Mouse (Mus musculus): ENCODE data around the gene Rtl1. TPM values are rescaled to one million over a fixed set of nuclear protein-coding genes. Genes with fewer than 3 reads are reported as not detected.

Rtl1 gene
- polyA plus RNA-seq, 1 experiment from 2014 or later = 0.53 TPM

- Histone ChIP-seq H3K27ac (replicated peaks) (peak overlapping the region; percentile 81), H3K36me3 (peaks cover 66% of the 10 kb centered on the region), H3K27me3 (ENCODE audit: low read depth, poor library complexity, severe bottlenecking) (peaks cover 33% of the 10 kb centered on the region), H3K4me3 (no peak overlapping the region), H3K9me3 (replicated peaks) (no peaks in the 10 kb centered on the region), H3K4me1 (peaks cover 94% of the 10 kb centered on the region)
- DNase-seq (ENCODE audit: low spot score) = no peak
- WGBS = 55% methylated on average over 12 of the region's 12 CpGs
Measured at GRCm38 (mm10) chr12:109558226-109558824, 41.8 kb downstream of the Rtl1 start.

GRCm38 (mm10) chr12:109555837-109556409, 44.2 kb downstream of the Rtl1 start:
- H3K9me3 ChIP-seq (replicated peaks) = no peaks in the 10 kb centered on the region
- peaks cover 68% of the 10 kb centered on the region for H3K36me3 ChIP-seq
- H3K4me1 ChIP-seq = peaks cover 99% of the 10 kb centered on the region
- no peak for DNase-seq (ENCODE audit: low spot score)
- peaks cover 38% of the 10 kb centered on the region for H3K27me3 ChIP-seq (ENCODE audit: low read depth, poor library complexity, severe bottlenecking)
- peak overlapping the region; percentile 64 for H3K27ac ChIP-seq (replicated peaks)
- H3K4me3 ChIP-seq = no peak overlapping the region
- 80% methylated on average over 15 of the region's 15 CpGs for WGBS

GRCm38 (mm10) chr12:109553568-109553967, 46.6 kb downstream of the Rtl1 start:
- H3K4me1 ChIP-seq = peaks cover 90% of the 10 kb centered on the region
- H3K9me3 ChIP-seq (replicated peaks) = no peaks in the 10 kb centered on the region
- H3K36me3 ChIP-seq = peaks cover 87% of the 10 kb centered on the region
- 36% methylated on average over 1 of the region's 1 CpGs for WGBS
- peak overlapping the region; percentile 81 for H3K27ac ChIP-seq (replicated peaks)
- H3K27me3 ChIP-seq (ENCODE audit: low read depth, poor library complexity, severe bottlenecking) = peaks cover 44% of the 10 kb centered on the region
- DNase-seq (ENCODE audit: low spot score) = no peak
- no peak overlapping the region for H3K4me3 ChIP-seq

GRCm38 (mm10) chr12:109552754-109553525, 47.2 kb downstream of the Rtl1 start:
- Histone ChIP-seq H3K27me3 (ENCODE audit: low read depth, poor library complexity, severe bottlenecking) (peaks cover 50% of the 10 kb centered on the region), H3K4me3 (0 out of 2 replicates have a peak overlapping the region, but pooled peaks have one; percentile 7), H3K4me1 (peaks cover 90% of the 10 kb centered on the region), H3K27ac (replicated peaks) (peak overlapping the region; percentile 81), H3K36me3 (peaks cover 87% of the 10 kb centered on the region), H3K9me3 (replicated peaks) (no peaks in the 10 kb centered on the region)
- peak; percentile 54 for DNase-seq (ENCODE audit: low spot score)
- 37% methylated on average over 18 of the region's 18 CpGs for WGBS

GRCm38 (mm10) chr12:109551771-109552170, 48.4 kb downstream of the Rtl1 start:
- H3K4me3 ChIP-seq = no peak overlapping the region
- H3K27me3 ChIP-seq (ENCODE audit: low read depth, poor library complexity, severe bottlenecking) = peaks cover 44% of the 10 kb centered on the region
- no peaks in the 10 kb centered on the region for H3K9me3 ChIP-seq (replicated peaks)
- H3K27ac ChIP-seq (replicated peaks) = peak overlapping the region; percentile 81
- H3K36me3 ChIP-seq = peaks cover 82% of the 10 kb centered on the region
- H3K4me1 ChIP-seq = peaks cover 90% of the 10 kb centered on the region
- 82% methylated on average over 2 of the region's 2 CpGs for WGBS
- no peak for DNase-seq (ENCODE audit: low spot score)

- H3K9me3 ChIP-seq (replicated peaks) = peaks cover 17% of the 10 kb centered on the region
- H3K4me3 ChIP-seq = no peak overlapping the region
- H3K27me3 ChIP-seq (ENCODE audit: low read depth, poor library complexity, severe bottlenecking) = peaks cover 28% of the 10 kb centered on the region
- peaks cover 79% of the 10 kb centered on the region for H3K36me3 ChIP-seq
- 21% methylated on average over 2 of the region's 2 CpGs for WGBS
- peaks cover 59% of the 10 kb centered on the region for H3K4me1 ChIP-seq
- DNase-seq (ENCODE audit: low spot score) = no peak
- H3K27ac ChIP-seq (replicated peaks) = peak overlapping the region; percentile 81; the same call in 1 of the 2 replicates
Measured at GRCm38 (mm10) chr12:109547085-109547484, 53.0 kb downstream of the Rtl1 start.

GRCm38 (mm10) chr12:109545875-109546732, 54.0 kb downstream of the Rtl1 start:
- DNase-seq (ENCODE audit: low spot score) = peak; percentile 71
- Histone ChIP-seq H3K4me3 (peak overlapping the region; percentile 30; the same call in 1 of the 2 replicates), H3K27me3 (ENCODE audit: low read depth, poor library complexity, severe bottlenecking) (peaks cover 21% of the 10 kb centered on the region; the same call in 1 of the 2 replicates), H3K36me3 (peaks cover 71% of the 10 kb centered on the region), H3K4me1 (peaks cover 56% of the 10 kb centered on the region), H3K27ac (replicated peaks) (peak overlapping the region; percentile 81), H3K9me3 (replicated peaks) (peaks cover 27% of the 10 kb centered on the region)
- 44% methylated on average over 30 of the region's 30 CpGs for WGBS

- Histone ChIP-seq H3K4me1 (peaks cover 49% of the 10 kb centered on the region), H3K9me3 (replicated peaks) (peaks cover 54% of the 10 kb centered on the region), H3K4me3 (peak overlapping the region; percentile 55; the same call in 1 of the 2 replicates), H3K27me3 (ENCODE audit: low read depth, poor library complexity, severe bottlenecking) (peaks cover 27% of the 10 kb centered on the region), H3K27ac (replicated peaks) (no peak overlapping the region), H3K36me3 (peaks cover 51% of the 10 kb centered on the region)
- no peak for DNase-seq (ENCODE audit: low spot score)
- WGBS = 87% methylated on average over 4 of the region's 4 CpGs
Measured at GRCm38 (mm10) chr12:109543281-109543923, 56.7 kb downstream of the Rtl1 start.

GRCm38 (mm10) chr12:109542635-109543249, 57.4 kb downstream of the Rtl1 start:
- H3K36me3 ChIP-seq = peaks cover 44% of the 10 kb centered on the region
- WGBS = 39% methylated on average over 17 of the region's 17 CpGs
- peaks cover 22% of the 10 kb centered on the region for H3K27me3 ChIP-seq (ENCODE audit: low read depth, poor library complexity, severe bottlenecking)
- peak; percentile 71 for DNase-seq (ENCODE audit: low spot score)
- no peak overlapping the region for H3K27ac ChIP-seq (replicated peaks)
- H3K4me3 ChIP-seq = peak overlapping the region; percentile 55
- H3K4me1 ChIP-seq = peaks cover 42% of the 10 kb centered on the region
- peaks cover 61% of the 10 kb centered on the region for H3K9me3 ChIP-seq (replicated peaks)

GRCm38 (mm10) chr12:109542011-109542410, 58.1 kb downstream of the Rtl1 start:
- H3K36me3 ChIP-seq = peaks cover 41% of the 10 kb centered on the region
- WGBS = 42% methylated on average over 14 of the region's 14 CpGs
- peaks cover 35% of the 10 kb centered on the region for H3K4me1 ChIP-seq
- peaks cover 68% of the 10 kb centered on the region for H3K9me3 ChIP-seq (replicated peaks)
- H3K4me3 ChIP-seq = peak overlapping the region; percentile 55
- peaks cover 22% of the 10 kb centered on the region for H3K27me3 ChIP-seq (ENCODE audit: low read depth, poor library complexity, severe bottlenecking)
- DNase-seq (ENCODE audit: low spot score) = no peak
- peak overlapping the region; percentile 80 for H3K27ac ChIP-seq (replicated peaks)

GRCm38 (mm10) chr12:109541540-109541899, 58.6 kb downstream of the Rtl1 start:
- Histone ChIP-seq H3K9me3 (replicated peaks) (peaks cover 71% of the 10 kb centered on the region), H3K27me3 (ENCODE audit: low read depth, poor library complexity, severe bottlenecking) (peaks cover 22% of the 10 kb centered on the region), H3K36me3 (peaks cover 37% of the 10 kb centered on the region), H3K4me1 (peaks cover 30% of the 10 kb centered on the region), H3K27ac (replicated peaks) (peak overlapping the region; percentile 80), H3K4me3 (peak overlapping the region; percentile 55)
- no peak for DNase-seq (ENCODE audit: low spot score)
- WGBS = 49% methylated on average over 16 of the region's 16 CpGs
